Mouse (Mus musculus) layer of hippocampus, postnatal 36 days (tissue): ENCODE measurements around the gene Syngr1. TPM values are rescaled to one million over a fixed set of nuclear protein-coding genes. Genes with fewer than 3 reads are reported as not detected.

Experiments used
- DNase-seq, 2 experiments: peaks; one replicate each; pipeline ENCODE4 v3.0.0; 2022
- total RNA-seq, 2 experiments: library from RNA; stranded (reverse); gene quantifications; 2 replicates each; pipeline ENCODE4 v1.2.3; 2021

The Syngr1 gene
- total RNA-seq, 2 experiments from 2014 or later: 341 to 377 TPM

- DNase-seq: no peak
These were observed 19.1 kb upstream of the Syngr1 start for GRCm38 (mm10) chr15:80071951-80072437.

- no peak for DNase-seq
These were observed 18.4 kb upstream of the Syngr1 start for GRCm38 (mm10) chr15:80072579-80073255.

GRCm38 (mm10) chr15:80073256-80073621 is 17.9 kb upstream of the Syngr1 start:
- DNase-seq: no peak

- DNase-seq: no peak
These were observed 16.3 kb upstream of the Syngr1 start for GRCm38 (mm10) chr15:80074663-80075373.

DNA sequence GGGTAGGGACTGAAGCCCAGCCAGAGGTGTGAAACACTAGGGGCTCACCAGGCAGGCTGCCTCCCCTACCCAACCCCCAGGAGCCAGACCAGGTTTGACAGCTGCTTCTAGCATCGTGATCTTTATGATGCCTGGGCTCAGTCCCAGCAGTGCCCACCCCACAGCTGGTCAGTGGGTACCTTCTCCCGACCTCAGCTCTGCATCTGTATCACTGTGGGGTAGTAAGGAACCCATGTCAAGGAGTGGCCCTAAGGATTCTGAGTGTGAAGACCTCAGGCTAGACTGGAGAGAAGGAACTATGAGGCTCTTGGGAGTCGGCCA is 15.8 kb upstream of the Syngr1 start:
- DNase-seq: no peak

DNA sequence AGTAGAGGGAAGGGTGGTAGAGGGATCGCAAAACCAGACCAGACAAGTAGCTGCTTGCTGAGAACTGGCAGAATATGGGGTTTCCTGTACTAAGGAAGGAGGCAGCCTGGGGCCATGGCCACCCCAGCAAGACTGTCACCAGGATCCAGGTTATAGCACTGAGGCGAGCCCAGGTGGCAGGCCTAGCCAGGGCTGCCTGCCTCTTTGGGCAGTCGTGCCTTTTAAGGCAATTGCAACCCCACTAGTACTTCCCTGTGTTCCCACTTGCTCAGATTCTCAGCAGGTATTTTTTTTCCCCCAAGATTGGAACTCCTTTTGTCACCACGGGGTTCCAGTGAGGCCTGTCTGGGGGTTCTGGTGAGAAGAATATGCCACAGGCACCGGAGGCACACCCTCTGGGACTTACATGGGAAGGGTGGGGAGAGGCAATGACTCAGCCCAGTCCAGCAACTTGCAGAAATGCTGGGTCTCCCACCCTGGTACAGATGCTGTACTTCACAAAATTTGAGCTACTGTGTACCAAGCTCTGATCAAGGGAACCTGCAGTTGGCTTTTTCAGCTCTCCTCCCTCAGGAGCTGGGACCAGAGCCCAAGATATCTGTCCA is 15.3 kb upstream of the Syngr1 start:
- no peak for DNase-seq

GRCm38 (mm10) chr15:80076338-80077136 is 14.6 kb upstream of the Syngr1 start:
- no peak for DNase-seq

- DNase-seq: no peak
These were observed 12.9 kb upstream of the Syngr1 start for GRCm38 (mm10) chr15:80078058-80078814.

DNA sequence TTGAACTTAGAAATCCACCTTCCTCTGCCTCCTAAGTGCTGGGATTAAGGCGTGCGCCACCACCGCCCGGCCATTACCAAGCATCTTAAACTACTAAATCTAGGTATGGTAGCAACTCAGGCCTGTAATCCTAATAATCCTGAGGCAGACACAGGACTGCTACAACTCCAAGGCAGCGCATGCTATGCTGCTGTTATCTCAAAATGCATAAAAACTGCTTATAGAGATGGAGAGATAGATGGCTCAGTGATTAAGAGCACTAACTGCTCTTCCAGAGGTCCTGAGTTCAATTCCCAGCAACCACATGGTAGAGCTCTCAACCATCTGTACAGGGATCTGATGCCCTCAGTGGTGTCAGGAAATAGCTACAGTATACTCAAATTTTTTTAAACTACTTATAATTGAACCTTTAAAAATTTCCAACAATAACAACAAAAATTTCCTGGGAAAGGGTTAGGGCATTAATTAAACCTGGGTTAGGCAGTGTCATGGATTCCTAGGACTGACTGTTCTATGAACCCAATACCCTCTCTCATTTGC is 11.9 kb upstream of the Syngr1 start:
- DNase-seq: no peak

DNA sequence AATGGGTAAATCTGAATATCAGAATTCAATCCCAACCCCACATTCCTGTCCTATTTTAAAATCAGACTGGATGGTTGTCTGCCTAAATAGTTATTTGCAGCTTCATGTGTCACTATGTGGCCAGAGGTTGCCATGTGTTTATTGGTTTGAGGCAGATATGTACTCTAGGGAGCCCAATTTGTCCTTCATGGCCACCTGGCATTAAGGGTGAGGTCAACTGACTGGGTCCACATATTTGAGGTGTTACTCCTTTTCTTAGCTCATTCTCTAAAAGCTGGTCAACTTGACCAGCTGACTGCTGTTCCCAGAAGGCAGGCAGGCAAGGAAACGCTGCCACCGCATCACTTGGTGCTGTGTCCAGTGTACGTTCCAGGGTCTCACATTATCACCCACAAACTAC is 11.2 kb upstream of the Syngr1 start:
- DNase-seq: no peak

DNA sequence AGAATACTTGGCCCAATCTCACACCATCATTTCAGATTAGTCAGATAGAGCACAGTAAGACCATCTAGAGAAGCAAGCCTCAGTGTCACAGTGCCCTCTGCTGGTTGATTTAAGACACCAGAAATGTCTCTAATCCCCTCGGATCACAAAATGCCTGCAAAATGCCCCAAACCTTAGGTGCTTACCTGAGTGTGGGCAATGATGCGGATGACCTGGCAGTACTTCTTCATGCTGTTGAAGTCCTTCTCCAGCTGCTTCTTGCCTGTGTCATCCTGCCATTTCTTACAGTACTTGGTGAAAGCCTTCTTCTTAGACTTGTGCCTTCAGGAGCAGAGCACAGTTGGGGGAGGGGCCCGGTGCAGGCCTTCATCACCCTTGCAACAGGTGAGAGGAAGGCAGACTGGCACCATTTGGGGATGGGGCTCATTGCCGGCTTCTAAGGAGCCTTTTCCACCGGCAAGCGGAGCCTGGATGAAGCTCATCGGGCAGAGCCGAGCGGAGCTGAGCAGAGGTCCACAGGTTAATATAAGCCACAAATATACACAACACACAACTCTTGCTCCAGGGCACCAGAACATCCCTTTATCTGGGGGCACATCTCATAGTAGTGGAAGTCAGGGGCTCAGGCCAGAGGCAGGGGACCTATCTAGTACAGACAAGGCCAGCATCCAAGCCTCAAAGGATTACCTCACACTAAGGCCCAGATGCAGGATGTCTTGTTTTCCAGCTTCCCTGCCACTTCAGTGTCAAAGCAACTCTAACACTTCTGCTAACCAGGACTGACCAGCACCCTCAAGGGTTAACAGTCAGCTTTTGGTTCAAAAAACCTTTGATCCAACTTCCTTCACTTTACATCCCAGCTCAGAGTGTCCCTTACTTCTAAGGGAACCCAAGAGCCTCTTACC is 10.2 kb upstream of the Syngr1 start:
- no peak for DNase-seq

- DNase-seq: no peak
These were observed 9.2 kb upstream of the Syngr1 start for GRCm38 (mm10) chr15:80081801-80082546.

DNA sequence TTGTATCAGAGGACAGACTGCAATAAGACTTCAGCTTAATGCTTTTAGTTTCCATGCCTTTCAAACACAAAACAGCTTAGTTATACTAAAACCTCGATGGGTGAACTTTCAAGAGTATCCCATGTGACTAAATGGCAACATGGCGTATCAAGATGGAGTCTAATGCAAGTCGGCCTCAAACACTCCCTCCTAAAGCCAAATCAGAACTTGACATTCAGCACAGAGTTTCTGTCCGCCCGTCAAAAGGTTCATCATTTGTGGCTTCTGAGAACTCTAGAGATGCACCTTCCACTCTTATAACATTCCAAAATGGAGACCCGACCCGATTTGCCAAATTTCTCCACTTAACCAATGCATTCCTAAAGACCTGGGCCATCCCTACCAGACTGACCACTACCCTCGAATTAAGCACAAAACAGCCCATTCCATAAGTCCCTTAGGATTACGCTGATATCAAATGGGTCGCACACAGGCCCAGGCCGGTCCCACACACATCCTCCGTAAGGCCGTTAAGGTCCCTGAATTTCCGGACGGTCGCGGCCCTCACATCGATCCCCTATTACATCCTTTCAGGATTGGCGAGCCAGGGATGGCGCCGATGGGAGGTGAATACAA is 8.4 kb upstream of the Syngr1 start:
- DNase-seq: no peak

- peak; percentile 97 for DNase-seq
These were observed 7.8 kb upstream of the Syngr1 start for GRCm38 (mm10) chr15:80083276-80083731.

DNA sequence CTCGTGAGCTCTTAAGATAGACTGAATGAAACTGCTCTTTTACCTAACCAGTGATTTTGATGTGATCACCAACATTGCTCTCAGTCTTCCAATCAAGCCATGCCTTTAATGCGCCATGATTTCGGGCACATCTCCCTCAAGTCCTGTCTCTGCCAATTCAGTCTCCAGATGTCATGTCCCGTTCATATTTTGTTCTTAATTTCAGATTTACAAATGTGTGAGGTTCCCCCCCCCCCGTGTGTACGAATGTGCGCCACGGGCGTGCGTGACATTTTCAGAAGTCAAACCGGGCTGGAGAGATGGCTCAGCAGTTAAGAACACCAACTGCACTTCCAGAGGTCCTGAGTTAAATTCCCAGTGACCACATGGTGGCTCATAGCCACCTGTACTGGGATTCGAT is 7.4 kb upstream of the Syngr1 start:
- no peak for DNase-seq

DNA sequence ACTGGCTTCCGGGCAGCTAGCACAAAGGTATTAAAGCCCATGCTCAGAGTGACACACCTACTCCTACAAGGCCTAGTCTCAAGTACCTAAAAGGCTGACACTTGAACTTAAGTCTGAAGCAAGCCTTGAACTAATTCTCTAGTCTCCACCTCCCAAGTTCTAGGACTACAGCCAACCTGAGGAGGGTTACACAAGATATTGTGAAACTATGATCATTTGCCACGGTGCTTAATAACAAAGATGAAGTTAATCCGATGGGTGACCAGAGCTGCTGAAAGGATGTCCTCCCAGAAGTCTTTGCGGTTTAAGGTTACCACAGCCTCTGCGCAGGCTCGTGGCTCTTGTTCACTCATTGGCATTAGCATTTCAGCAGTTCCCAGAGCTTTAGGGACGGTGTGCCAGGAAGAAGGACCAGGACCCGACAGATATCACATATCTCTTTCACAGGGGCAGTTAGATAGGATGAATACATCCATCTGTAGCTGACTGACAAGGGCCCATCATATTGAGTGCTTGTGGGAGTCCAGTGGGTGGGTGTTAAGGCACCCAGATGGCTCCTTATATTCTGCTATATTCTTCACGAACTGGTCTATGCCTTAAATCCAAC is 3.6 kb upstream of the Syngr1 start:
- DNase-seq: no peak

DNA sequence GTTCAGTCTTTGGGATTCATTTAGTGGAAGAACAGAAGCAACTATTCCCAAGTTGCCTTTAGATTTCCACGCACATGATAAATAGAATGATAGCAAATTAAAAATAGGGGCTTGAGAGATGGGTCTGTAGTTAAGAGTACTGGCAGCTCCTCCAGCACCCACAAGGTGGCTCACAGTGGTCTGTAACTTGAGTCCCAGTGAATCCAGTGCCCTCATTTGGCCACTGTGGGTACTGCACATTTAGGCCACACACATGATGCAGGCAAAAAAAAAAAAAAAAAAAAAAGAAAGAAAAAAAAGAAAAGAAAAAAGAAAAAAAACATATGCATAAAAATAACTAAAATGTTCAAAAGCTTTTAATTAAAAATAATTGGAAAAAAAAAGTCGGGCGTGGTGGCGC is 2.5 kb upstream of the Syngr1 start:
- peak; percentile 86 to 89 for DNase-seq

DNA sequence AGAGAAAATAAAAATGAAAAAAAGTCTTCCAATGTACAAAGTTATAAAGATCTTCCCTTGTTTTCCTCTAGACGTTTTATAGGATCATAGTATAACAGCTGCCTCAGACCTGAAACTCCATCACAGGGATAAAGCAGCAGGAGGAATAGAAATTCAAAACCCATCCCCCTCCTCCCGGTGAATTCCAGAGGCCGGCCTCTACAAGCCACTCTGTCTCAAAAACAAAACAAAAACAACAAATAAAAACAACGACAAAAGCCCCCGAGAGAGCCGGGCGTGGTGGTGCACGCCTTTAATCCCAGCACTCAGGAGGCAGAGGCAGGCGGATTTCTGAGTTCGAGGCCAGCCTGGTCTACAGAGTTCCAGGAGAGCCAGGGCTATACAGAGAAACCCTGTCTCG is 979 bp upstream of the Syngr1 start:
- no peak for DNase-seq

DNA sequence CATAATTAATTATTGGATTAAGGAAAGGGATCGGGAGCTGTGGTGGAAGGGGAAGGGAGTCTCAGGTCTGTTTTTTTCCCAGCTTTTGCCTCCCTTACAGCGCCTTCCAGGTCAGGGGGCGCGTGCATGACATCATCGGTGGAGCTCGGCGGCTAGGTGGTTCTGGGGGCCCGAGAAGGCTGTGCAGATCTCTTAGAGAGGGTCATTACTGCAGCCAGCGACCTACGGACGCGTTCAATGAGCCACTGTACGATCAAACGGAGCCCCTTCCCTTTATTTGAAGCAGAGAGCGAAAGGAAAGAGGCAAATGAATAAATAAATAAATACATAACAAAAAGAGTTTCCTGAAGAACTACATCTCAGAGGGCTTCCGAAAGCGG is 403 bp upstream of the Syngr1 start:
- no peak for DNase-seq
